Mouse (Mus musculus) cerebellum, adult 8-10 months (tissue): ENCODE measurements around the gene Spag17.
A peak's percentile ranks its signal among the peaks of the same experiment; 100 is the strongest.

Experiments used
- DNase-seq: peaks from one replicate; pipeline ENCODE4 v3.0.0; 2022

Gene Spag17

GRCm38 (mm10) chr3:100176031-100176430 is 290.8 kb downstream of the Spag17 start:
- no peak for DNase-seq

GRCm38 (mm10) chr3:100180471-100180870 is 295.3 kb downstream of the Spag17 start:
- no peak for DNase-seq

- peak; percentile 63 for DNase-seq
These were observed 304.2 kb downstream of the Spag17 start for GRCm38 (mm10) chr3:100189444-100189843.

- DNase-seq: no peak
These were observed 304.7 kb downstream of the Spag17 start for GRCm38 (mm10) chr3:100189861-100190260.
